Mouse (Mus musculus): ENCODE results near the gene Smtnl2.

Smtnl2 gene

DNA sequence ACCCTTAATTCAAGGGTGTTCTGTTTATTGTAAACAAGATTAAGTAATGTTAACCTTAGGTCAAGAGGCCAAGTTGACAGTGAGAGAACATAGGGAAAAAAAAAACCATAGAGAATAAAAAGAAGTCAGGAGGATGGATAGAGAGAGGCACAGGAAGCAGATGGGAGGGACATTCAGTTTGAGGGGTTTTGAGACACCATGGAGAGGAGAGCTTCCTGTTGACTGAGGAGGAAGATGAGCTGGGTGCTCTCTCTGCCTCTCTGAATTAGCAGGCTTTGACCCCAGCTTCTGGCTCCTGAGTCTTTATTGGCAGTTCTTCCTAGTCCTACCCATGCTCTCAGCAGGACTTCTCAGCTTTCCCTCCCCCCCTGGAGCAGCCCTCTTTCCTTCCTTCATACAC, 13.7 kb upstream of the Smtnl2 start:
- DNase-seq: no peak

DNA sequence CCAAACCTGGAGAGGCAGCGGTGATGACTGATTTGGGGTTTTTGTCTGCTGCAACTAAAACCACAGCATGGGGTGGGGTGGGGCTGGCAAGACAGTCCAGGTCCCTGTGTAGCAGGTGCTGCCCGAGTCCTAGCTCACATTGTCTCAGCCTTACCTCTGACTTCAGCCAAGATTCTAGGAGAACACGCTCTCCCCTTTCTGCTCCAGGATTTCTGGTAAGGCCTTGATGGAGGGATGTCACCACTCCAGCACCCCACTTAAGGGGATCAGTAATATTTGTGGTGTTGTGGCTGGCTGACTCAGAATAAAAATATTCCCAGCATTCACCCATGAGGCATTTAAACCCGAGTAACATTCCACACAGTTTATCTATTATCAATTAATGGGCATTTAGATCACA, 12.2 kb upstream of the Smtnl2 start:
- no peak for DNase-seq

DNA sequence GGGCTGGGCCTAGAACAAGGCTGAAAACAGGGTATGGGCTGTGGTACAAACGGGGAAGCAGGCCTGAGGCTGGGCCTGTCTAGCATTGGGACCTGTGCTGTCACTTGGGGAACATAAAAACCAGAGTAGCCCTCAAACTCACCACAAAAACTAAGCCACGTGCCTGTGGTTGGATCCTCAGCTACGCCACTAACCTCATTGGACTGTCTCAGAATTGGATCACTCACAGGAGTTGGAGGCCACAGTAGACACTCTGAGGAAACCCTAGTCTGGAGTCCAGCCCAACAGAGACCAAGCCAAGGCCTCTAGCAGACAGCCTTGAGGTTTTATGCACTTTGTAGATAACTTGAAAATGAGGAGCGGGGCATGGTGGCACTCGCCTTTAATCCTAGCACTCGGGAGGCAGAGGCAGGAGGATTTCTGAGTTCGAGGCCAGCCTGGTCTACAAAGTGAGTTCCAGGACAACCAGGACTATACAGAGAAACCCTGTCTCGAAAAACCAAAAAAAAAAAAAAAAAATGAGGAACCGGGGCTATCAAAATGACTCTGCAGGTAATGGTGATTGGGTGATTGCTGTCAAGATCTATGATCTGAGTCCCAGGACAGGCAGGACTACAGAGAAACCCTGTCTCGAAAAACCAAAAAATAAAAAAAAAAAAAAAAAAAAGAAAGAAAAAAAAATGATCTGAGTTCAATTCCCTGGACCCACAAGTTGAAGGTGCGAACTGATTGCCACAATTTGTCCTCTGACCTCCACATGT, 10.2 kb upstream of the Smtnl2 start:
- DNase-seq: no peak

DNA sequence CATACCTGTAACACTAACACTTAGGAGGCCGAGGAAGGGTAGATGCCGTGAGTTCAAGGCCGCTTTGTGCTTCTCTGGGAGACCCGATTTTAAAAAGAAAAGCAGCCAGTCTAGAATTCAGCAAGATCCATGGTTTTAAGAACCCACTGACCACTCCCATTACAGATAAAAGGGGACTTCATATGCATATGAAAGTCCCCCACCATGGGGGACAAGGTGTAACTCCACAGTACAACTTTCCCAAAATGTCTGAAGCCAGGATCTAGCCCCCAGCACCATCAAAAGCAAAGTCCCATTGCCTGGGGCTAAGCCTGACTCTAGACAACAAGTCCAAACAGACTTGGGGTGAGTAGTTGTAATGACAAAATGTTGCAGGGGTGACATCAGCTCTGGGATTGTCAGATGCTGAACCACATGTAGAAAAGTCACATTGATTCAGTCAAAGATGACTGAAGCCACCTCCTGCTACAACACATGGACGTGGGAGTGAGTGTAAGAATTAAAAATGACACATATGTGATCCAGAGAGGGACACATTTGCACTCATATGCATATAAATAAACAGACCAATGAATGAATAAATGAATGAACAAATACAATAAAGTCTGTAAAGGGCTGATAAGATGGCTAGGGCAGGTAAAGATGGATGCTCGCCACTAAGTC, 9.1 kb upstream of the Smtnl2 start:
- no peak for DNase-seq

DNA sequence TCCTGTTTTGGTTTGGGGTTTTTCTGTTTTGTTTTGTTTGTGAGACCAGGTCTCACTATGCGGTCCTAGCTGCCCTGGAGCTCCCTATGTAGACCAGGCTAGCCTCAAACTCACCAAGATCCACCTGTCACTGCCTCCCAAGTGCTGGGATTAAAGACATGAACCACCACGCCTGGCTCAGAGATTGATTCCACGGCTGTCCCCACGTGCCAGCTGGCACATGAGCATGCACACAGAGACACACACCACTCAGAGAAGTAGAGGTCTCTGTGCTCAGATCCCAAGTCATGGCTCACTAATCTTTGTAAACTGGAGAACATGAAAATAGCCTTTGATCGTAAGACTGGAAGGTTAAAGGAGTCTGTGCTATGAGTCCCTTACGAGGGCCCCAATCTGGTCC, 7.5 kb upstream of the Smtnl2 start:
- DNase-seq: no peak

DNA sequence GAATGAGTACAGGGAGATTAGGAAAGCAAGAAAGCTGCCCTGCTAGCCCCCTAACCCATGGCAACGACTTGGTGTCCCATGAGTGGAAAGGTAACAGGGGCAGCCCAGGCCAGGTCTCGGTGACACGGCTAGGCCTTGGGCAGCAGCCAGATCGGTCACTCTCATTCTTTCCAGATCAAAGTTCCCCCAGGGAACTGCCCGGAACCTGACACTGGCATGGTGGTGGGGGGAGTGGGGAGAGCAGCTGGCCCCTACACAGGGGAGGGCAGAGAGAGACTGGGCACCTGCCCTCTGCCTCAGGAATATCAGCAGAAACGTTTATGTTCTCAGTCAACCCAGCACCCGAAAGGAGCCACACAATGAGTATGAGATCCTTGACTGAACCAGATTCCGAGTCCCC, 6.7 kb upstream of the Smtnl2 start:
- peak; percentile 66 to 69 for DNase-seq

DNA sequence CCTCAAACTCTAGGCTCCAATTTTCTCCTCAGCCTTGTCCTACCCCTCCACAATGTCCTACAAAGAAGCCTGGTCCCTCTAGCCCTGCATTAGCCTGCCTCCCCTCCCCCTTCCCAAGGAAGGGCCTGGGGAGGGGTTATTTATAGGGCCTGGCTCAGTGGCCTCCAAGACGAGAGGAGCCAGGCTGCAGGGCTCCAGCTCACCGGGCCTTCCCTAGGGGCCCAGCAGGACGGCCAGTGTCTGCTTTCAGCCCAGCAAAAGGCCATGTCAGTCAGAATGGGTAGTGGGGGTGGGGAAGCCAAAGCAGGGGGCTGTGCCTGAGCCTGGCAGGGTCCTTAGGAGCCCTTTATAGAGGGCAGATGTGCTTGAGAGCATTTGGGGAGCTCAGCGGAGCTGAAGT, 5.9 kb upstream of the Smtnl2 start:
- DNase-seq: no peak

DNA sequence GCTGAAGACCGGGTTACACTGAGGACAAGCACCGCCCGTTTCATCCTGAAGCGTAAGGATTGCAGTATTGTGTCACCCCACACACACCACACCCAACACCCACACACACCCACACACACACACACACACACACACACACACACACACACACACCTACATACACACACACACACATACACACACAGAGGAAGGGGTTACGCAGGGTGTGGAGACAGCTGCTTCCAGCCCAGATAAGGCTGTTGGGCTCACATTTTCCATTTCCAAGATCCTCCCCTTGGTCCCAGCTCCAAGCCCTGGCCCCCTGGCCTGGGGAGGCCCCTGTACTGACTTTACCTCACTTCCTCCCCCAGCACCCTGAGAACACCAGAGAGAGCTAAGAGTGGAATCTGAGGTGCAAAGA, 5.2 kb upstream of the Smtnl2 start:
- DNase-seq: no peak

DNA sequence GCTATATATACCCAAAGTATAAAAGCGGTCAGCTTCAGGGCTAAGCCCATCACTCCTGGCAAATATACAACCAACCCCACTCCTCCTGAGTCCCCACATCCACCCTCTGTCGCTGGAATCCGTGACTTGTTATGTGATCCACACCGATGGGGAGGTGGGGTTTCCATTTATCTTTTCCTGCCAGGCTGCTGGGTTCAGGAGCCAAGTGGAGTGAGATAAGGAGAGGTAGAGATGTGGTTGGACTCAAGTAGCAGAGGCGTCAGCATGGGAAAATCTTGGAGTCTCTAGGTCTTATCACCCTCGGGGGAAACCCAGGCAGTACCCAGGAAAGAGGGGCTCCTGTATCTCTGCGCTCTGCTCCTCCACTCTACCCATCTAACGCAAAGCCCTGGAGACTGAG, 3.6 kb upstream of the Smtnl2 start:
- no peak for DNase-seq

DNA sequence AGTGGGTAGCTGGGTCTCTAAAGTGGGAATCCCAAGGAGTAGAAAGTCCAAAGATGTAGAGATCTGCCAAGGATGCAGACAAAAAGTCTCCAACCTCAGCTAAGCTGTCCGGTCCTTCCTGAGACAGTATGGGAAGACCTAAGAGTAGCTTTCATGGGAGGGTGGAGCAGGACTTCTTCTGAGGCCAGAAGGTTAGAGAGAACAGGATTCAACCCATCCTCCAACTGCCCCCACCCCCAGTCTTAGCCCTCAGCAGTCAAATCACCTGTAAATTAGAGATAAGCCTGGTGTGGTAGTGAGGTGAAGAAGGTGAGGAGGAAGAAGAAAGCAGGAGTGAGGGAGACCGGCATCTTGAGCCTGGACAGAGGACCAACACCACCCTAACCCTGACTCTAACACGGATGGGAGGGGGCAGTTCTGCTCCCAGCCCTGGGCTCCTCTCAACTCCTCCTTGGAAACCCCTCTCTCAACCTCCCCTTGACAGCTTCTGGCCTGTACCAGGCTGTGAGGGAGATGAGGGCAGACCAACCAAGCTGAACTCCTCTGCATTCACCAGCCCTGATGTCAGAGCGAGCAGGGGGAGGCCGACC, 2.2 kb upstream of the Smtnl2 start:
- no peak for DNase-seq

DNA sequence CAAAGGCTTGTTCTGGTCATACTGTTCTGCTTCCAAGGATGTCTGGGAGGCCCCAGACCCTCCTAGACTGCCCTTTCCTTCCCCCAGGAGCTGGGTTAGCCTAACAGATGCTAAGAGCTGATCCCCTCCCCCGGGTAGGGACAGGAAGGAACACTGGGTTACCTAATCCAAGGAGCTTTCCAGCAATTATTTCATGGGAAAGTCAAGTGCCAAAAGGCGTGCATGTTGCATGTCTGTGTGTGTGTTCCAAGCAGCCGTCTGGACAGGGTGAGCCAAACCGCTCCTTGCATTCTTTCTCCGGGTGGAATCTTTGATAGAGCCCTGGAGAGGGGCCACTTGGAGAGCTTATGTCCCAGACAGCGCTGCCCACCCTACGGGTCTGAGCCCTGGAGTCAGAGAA, 1.5 kb upstream of the Smtnl2 start:
- DNase-seq: no peak

DNA sequence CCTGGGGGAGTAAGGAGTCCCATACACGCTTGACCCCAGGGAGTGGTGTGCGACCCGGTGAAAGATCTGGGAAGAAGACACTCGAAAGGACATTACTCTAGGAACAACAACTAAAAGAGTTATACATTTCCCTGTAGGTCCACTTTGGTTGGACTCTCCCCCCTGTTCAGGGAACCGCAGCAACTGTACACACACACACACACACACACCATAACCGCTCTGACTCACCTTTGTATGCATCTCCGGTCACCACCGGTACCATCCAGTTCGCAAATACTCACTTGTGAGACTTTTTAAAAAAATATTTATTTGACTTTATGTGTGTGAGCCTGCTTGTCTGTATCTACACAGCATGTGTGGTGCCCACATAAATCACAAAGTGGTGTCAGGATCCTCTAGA, 432 bp upstream of the Smtnl2 start:
- DNase-seq: no peak

DNA sequence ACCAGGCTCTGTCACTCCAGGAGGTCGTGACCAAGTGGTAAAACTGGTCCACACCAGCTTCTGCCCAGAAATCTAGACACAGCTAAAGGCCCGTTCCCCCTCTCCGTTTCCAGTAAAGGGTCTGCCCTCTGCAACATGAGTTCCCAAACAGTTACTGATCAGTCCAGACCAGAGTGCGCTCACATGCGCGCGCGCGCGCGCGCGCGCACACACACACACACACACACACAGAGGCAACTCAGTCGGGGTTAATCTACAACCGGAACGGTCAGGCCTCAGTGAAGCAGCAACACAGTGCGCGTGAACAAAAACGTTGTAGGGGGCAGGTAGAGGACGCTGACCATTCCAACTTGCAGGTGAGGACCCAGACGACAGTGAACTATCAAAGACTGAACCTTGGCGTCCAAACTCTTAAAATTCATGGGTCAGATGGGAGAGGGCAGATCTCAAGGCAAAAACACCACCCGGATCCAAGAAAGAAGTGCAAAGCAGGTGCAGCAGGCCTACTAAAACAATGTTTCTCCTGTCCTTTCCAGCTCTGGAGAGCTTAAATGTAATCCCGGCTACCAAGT, 906 bp downstream of the Smtnl2 start:
- peak; percentile 87 to 92 for DNase-seq

DNA sequence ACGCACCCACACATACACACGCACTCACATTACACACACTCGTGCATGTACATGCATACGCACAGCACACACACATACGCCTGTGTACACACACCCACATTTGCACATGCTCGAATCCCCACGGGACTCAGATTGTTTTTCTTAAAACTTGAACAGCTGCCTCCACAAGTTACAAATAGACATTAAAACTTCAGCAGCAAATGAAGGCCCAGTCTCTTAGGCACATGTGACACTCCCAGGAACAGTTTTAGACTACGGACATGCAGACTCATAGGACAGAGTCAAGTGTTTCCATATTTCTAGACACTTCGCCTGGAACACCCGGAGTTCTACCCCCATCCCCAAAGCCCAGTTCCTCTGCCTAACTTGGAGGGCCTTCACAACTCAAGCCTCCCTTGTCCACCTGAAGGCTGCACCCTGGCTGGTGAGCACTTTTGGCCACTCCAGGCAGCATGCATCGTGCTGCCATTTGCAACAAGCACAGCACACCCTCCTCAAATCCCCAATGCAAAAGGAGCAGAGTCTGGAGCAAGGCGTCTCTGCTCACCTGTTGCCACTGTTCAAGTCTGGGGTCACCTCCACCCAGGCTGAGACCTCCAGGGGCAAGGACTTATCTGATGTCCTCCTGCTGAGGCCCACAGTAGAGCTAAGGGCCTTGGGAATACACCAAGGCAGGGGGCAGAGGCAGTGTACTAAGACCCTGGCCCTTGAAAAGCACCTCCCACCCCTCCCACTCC, 1.7 kb downstream of the Smtnl2 start:
- no peak for DNase-seq

DNA sequence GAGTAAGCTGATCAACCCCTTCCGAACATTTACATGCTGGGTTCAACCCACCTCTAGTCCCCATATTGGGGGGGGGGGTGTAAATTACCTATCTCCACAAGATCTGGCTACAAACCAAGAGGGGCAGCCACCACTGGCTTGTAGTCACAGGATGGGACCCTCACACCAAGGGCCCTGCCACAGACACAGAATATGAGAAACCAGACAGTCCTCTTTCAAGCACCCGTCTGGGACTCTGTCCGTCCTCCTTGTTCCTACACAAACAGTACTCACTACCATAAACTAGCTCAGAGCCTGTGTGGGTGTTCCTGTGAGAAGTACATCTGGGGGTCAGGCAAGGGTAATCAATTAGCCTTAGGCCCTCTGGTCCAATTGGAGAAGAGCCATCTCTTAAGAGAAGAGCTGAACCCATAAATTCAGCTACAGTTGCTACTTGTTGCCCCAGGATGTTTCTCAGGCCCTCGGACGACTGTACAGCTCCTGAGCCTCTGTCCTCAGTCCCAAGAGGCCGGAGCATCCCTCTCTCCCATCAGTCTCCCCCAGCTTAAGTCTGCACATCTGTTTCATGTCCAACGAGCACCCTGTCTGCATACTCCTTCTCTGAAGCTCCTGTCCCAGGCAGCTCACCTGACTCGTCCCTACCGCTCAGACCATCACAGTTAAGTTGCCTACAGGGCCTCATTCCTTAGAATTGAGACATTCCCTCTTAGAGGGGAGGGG, 2.9 kb downstream of the Smtnl2 start:
- no peak for DNase-seq

DNA sequence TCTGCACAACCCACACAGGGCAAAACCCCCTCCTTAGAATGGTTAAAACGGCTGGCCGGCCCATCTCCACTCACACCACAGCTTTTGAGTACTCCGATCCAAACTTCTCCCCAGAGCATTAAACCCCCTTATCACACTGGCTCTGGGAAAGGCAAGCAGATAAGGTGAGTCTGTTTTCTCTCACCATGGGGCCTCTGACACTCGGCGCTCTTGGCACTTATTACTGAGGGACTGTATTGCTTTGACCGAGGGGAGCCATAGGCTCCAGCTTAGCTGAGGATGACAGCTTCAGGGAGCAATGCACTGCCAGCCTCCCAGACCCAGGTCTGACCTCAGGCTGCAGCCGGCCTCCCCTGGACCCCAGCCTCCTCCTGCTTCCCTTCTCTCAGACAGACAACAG, 3.9 kb downstream of the Smtnl2 start:
- DNase-seq: no peak

DNA sequence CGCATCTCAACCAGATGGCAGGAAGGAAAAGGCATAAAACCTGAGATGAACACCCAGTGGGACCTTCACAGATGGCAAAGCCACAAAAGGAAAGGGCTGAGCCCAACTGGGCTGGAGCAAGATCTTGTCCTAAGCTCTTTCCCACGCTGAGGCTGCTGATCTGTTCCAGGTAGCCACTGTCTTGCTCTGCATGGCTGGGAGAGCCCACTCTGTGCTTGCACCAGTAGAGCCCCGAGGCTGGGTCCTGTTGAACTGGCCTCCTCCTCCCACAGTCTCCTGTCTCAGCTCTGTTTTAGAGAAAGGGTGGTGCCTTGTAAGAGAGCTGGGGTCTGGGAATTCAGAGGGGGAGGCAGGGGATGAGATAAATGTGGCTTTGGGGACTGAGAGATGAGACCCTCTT, 4.4 kb downstream of the Smtnl2 start:
- no peak for DNase-seq

DNA sequence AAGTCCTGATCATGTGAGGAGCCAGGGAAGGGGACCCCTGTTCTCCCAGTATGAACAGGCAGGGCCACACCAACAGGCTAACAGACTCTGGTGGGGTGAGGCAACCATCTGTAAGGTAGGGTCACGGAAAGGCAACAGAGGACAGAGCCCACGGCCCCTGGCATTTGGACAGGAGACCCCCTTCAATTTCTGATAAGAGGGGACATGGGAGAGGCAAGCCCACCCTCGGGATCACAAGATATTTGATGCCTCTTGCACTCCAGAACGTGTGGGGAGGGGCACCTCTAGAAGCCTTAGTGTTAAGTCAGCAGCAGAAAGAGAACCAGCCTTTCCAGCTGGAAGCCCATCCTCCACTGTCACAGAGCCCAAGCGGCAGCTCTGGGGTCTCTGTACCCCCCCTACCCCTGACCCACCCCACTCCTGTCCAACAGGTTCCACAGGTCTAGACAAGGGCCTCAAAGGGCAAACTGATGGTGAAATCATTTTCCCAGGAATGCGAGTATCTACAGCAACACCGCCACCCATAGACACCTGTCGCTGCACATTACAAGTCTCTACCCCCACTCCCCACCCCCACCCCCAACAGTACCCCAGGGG, 5.3 kb downstream of the Smtnl2 start:
- no peak for DNase-seq

DNA sequence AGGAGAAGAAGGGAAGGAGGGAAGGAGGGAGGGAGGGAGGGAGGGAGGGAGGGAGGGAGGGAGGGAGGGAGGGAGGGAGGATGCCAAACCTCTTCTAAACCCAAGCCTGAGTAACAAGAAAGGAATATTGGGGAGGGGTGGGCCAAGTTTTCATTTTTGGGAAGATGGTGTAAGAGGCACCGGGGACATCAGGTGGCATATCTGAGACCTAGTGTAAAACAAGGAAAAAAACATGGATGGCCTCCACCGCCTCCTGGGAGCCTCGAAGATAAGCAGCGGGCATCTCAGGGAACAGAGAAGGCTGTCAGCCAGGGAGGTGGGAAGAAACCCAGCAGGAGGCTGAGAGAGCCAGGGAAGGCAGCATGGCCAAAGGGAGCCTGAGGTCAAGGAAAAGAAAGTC, 6.0 kb downstream of the Smtnl2 start:
- no peak for DNase-seq

DNA sequence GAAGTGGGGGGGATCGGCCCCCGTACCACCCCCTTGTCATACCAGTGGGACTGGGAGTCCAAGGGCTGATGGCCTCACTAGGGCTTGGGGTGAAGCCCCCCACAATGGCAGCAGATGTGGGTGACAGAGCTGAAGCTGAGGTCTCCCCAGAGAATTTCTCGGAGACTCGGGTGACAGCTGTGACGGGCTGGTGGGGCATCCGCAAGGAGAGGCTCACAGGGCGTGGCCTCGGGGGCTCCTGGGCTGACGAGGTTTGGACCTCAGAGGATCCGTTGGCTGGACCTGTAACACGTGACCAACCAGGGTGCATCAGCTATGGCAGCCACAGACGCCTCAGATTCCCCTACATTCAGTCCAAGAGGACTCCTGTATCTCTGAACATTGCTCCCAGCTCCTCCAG, 8.5 kb downstream of the Smtnl2 start:
- no peak for DNase-seq

DNA sequence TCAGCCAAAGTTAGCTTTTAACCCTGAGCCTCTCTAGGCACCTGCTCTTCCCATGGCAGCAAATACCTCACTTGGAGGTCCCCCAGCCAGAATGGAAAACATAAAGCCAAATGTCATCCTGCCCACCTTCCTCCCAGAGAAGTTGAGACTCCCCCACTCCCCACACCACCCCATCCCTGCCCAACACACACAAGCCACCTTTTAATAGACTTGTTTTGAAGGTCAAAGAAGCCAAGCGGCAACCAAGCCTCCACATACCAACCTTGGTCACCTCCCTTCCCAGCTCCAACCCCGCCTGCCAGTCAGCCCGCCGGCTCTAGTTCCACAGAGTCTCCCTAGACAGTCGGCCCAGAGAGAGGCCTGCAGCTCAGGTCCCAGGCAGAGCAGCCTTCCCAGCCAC, 9.5 kb downstream of the Smtnl2 start:
- DNase-seq: peak; percentile 64 to 71

DNA sequence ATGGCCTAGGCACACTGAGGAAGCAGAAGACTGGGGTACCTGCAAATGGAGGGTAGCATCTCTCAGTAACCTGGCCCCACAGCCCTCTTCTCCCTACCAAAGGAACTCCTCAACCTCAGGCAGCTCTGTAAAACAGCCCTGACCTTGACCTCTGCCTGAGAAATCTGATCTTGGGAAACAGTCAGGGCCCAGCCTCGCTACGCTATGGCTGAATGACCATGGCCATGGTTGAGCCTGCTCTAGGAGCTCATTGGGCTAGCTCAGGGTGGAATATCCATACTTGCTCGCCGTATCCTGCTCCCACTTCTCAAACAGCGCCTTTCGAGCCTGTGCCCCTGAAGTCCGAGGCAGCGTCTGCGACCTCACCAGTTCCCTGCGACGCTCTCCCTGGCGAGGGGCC, 10.4 kb downstream of the Smtnl2 start:
- peak; percentile 46 to 58 for DNase-seq
